Mouse (Mus musculus) liver, embryonic 14.5 days (tissue): Measurements from ENCODE around the gene Apbb1ip.
A peak's percentile ranks its signal among the peaks of the same experiment; 100 is the strongest.

Experiments used
- CTCF ChIP-seq: IDR thresholded peaks from 2 replicates; pipeline ENCODE4 v1.5.1; 2016; ENCODE audit warnings: antibody characterized with exemption, low read depth, control low read depth
- EP300 ChIP-seq: IDR thresholded peaks from 2 replicates; pipeline ENCODE4 v1.6.1; 2016; ENCODE audit warnings: antibody characterized with exemption, low read depth

DNA sequence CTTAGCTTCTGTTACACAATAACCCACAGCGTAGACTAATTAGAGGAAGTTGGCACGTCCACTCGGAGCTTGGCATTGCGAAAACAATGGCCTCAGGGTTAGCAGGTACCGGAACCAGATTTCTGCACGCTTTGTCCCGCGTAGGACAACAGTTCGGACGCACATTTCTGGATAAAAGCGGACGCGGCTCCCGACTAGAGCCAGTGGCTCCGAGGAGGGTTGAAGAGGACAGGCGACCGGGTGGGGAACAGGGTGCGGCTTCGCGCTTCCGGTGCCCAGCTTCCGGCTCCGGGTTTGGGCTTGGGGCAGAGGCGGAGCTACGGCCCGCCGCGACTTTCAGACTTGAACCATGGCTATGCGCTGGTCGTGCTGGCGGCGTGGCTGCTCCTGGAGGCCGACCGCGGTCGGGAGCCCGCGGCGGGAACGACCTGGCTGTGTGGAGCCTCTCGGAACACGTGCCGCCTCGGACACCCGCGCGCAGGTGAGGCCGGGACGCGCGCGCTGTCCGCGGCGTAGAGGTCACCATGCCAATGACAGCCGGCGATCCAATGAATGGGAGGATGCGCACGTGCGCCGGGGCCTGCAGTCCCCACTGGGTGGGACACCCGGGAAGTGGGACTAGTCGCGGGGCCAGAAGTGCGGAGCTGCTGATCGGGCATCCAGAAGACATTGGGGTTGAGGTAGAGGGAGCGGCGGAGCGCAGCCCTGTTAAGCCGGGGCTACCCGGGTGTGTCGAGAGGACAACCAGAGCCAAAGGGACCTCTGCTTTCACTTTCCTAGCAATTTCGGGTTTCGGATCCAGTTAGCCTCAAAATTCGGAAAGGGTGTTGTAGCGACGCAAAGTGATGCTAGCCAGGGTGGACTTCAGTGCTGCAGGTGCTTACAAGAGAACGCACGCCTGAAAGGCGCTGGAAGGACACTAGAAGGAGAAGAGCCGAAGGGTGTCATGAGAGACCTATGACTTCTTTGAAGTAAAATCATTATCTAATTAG lies 121.7 kb downstream of the Apbb1ip start, which contains the start of gene Pdss1:
- no peak for TF ChIP-seq CTCF
- TF ChIP-seq EP300 = peak; percentile 42; the same call in 1 of the 2 replicates
